Mouse (Mus musculus) thymus, adult 2 months (tissue): ENCODE measurements around the gene Prdm16. TPM values are rescaled to one million over a fixed set of nuclear protein-coding genes. Genes with fewer than 3 reads are reported as not detected.

Experiments
- DNase-seq: peaks from one replicate; pipeline ENCODE4 v3.0.0; 2021
- H3K27ac ChIP-seq: fragments of 200-500 bp; 2 replicates; pipeline ENCODE4 v1.5.1; 2012; ENCODE audit warnings: low read length, control low read depth; ENCODE audit not compliant: control insufficient read depth, insufficient read depth
- H3K27me3 ChIP-seq: fragments of 200-500 bp; 2 replicates; pipeline ENCODE4 v1.6.1; 2012; ENCODE audit warnings: mild to moderate bottlenecking, low read length, moderate library complexity, mixed read lengths; ENCODE audit not compliant: control insufficient read depth, insufficient read depth
- H3K36me3 ChIP-seq: fragments of 200-500 bp; 2 replicates; pipeline ENCODE4 v1.6.1; 2012; ENCODE audit warnings: mild to moderate bottlenecking, low read length, moderate library complexity; ENCODE audit not compliant: control insufficient read depth, insufficient read depth
- H3K4me1 ChIP-seq: fragments of 200-500 bp; replicated peaks from 2 replicates; pipeline ENCODE4 v1.6.1; 2012; ENCODE audit warnings: low read length; ENCODE audit not compliant: control insufficient read depth, insufficient read depth
- H3K4me3 ChIP-seq: fragments of 200-500 bp; 2 replicates; pipeline ENCODE4 v1.5.1; 2012; ENCODE audit warnings: mild to moderate bottlenecking, low read length, control low read depth, moderate library complexity; ENCODE audit not compliant: control insufficient read depth, insufficient read depth
- CTCF ChIP-seq: fragments of 200-500 bp; IDR thresholded peaks from 2 replicates; pipeline ENCODE4 v1.5.1; 2012; ENCODE audit warnings: mild to moderate bottlenecking, control low read depth, low read length, moderate library complexity, borderline replicate concordance; ENCODE audit not compliant: control insufficient read depth, poor library complexity, insufficient read depth; ENCODE audit errors: extremely low read depth
- POLR2A ChIP-seq: fragments of 200-500 bp; IDR thresholded peaks from 2 replicates; pipeline ENCODE4 v1.6.1; 2012; ENCODE audit warnings: mild to moderate bottlenecking, low read length, control low read depth, moderate library complexity; ENCODE audit not compliant: control insufficient read depth, poor library complexity, insufficient read depth; ENCODE audit errors: extremely low read depth
- WGBS: fragments of 180-500 bp; shearing (Covaris S2); methylation state at CpG from one replicate; pipeline ENCODE4 v1.1.7; 2018; 5-methylcytosine and 5-hydroxymethylcytosine counted together
- polyA plus RNA-seq: library from polyadenylated mRNA; depleted of rRNA; stranded (reverse); fragments of >200 nt; gene quantifications from 2 replicates; pipeline ENCODE4 v1.2.3, GENCODE M21; 2012

The Prdm16 gene
- polyA plus RNA-seq, 1 experiment, result 4.5 TPM

DNA sequence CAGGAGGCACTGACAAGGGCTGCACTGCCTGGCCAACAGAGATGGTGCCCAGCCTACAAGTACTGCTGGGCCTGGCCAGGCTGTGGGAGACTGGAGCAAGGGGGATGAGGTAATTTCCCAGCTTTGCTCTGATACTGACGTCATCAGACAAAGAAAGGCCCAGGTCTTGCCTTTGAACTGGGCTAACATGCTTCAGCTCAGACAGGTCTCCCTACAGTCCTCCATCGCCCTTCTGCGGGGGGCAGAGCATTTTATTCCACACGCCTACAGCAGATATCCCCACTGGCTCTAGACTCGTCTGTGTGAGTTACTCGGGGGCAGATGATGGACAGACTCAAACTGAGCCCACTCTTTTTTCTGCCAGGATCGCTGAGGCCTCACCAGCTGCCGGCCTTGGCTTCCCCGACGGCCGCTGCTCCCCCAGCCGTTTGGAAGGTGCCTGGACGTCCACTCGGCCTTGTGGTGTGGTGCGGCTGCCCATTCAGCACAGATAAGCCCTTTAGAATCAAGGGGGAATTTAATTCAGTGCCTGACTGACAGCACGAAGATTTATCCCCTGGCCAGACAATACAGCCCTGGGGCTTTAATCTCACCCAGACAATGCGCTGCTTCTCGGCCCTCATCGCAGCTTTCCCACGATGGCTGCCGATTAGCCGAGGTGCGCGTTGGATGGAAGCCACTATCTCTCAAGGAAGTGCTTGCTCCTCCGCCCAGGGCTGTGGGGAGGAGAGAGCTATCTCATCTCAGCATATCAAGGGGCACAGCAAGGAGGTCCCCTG lies 32.8 kb downstream of the Prdm16 start:
- no peaks in the 10 kb centered on the region for H3K27me3 ChIP-seq
- no peaks in the 10 kb centered on the region for H3K36me3 ChIP-seq
- TF ChIP-seq POLR2A, result no peak
- no peak for TF ChIP-seq CTCF
- H3K4me3 ChIP-seq, result no peak overlapping the region
- no peaks in the 10 kb centered on the region for H3K4me1 ChIP-seq
- H3K27ac ChIP-seq, result no peak overlapping the region
- WGBS, result 92% methylated on average over 25 of the region's 25 CpGs
- no peak for DNase-seq

DNA sequence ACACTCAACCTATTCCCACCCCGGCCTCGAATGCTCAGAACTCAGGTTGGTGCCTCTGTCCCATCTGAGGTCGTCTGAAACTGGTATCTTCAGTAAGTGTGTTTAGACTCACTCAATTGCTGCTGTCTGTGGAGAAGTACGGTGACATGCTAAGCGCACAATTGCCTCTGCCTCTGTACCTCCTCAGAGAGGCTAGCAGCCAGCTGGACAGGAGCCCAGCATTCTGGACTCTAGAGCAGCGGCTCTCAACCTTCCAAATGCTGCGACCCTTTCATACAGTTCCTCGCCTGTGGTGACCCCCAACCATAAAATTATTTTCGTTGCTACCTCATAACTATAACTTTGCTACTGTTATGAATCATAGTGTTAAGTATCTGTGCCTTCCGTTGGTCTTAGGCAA lies 34.3 kb downstream of the Prdm16 start:
- Histone ChIP-seq H3K27me3 (no peaks in the 10 kb centered on the region), H3K27ac (no peak overlapping the region), H3K4me3 (no peak overlapping the region), H3K4me1 (no peaks in the 10 kb centered on the region), H3K36me3 (no peaks in the 10 kb centered on the region)
- no peak for TF ChIP-seq POLR2A
- TF ChIP-seq CTCF, result no peak
- DNase-seq, result no peak
- WGBS, result 89% methylated on average over 10 of the region's 10 CpGs

DNA sequence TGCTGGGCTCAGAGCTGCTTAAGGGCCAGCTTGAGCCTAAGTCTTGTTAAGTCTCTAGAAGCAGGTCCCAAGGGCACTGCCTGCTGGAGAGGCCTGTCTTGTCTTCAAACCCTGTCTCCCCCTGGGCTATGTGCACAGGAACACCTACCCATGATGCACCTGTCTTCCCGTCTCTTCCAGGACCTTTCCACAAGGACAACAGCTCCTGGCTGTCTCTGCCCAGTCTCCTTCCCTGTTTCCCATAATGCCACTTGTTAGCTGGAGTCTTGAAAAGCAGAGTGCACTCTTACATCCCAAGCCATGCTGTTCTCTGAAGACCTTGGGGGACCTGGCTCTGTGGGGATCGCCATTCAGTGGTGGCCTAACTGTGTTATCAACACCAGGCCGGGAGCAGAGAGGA lies 35.7 kb downstream of the Prdm16 start:
- TF ChIP-seq CTCF (no peak), POLR2A (no peak)
- Histone ChIP-seq H3K27me3 (no peaks in the 10 kb centered on the region), H3K27ac (no peak overlapping the region), H3K4me3 (no peak overlapping the region), H3K36me3 (no peaks in the 10 kb centered on the region), H3K4me1 (no peaks in the 10 kb centered on the region)
- WGBS, result 97% methylated on average over 3 of the region's 3 CpGs
- no peak for DNase-seq

DNA sequence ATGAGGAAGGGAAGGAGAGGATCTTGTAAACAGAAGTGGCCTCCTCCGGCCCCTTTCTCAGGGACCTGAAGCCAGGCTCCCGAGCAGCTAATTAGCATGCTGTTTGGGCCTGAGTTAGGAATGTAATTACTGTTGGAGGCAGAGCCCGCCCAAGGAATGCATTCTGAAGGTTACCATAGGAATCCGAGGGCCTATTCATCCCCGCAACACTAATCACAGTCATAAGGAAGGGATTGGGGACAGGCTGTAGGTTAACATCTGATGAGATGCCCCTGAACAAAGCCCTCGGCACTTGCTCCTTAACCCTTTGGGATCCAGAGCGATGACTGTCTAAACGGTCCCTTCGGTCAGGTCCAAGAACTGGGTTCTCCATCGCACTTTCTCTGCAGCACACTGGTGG lies 36.7 kb downstream of the Prdm16 start:
- H3K4me3 ChIP-seq, result no peak overlapping the region
- TF ChIP-seq POLR2A (no peak), CTCF (no peak)
- no peaks in the 10 kb centered on the region for H3K27me3 ChIP-seq
- WGBS, result 91% methylated on average over 10 of the region's 10 CpGs
- H3K36me3 ChIP-seq, result no peaks in the 10 kb centered on the region
- no peak overlapping the region for H3K27ac ChIP-seq
- H3K4me1 ChIP-seq, result no peaks in the 10 kb centered on the region
- no peak for DNase-seq

DNA sequence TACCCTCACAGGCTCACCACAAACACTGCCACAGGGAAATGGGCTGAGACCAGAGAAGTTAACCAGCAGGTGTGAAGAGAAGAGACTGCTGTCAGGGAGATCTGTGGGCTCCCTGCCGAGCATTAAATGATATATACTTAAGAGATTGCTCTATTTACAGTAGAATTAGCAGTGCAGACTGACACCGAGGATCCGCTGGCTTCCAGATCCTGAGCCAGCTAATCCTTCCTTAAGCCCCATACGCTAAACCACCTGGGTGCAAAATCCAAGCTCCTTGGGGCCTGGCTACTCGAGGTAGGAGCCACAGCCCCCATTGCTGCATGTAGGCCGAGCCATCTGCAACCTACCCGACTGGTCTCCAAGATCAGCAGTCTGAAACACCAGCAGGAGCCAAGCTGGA lies 38.3 kb downstream of the Prdm16 start:
- TF ChIP-seq CTCF, result no peak
- TF ChIP-seq POLR2A, result no peak
- WGBS, result 86% methylated on average over 7 of the region's 7 CpGs
- no peak overlapping the region for H3K4me3 ChIP-seq
- no peak overlapping the region for H3K27ac ChIP-seq
- DNase-seq, result no peak
- no peaks in the 10 kb centered on the region for H3K36me3 ChIP-seq
- no peaks in the 10 kb centered on the region for H3K4me1 ChIP-seq
- no peaks in the 10 kb centered on the region for H3K27me3 ChIP-seq

DNA sequence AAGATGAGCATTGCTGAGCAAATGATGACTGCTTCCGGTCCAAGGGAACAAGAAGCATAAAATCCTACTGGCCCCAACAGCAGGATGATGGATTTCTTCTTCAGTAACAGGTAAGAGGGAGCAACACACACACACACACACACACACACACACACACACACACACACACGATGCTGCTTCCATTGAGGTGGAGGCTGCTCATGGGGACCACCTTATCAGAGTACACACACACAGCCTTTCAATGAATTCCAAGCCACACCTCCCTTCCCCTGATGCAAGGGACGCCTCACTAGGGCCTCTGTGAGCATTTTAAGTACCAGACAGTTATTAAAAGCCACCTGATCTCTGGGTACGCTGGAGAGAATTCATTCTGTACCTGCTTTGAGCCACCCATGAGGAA lies 39.9 kb downstream of the Prdm16 start:
- DNase-seq, result no peak
- H3K4me1 ChIP-seq, result no peaks in the 10 kb centered on the region
- H3K4me3 ChIP-seq, result no peak overlapping the region
- 78% methylated on average over 4 of the region's 4 CpGs for WGBS
- TF ChIP-seq POLR2A (no peak), CTCF (no peak)
- no peaks in the 10 kb centered on the region for H3K27me3 ChIP-seq
- no peaks in the 10 kb centered on the region for H3K36me3 ChIP-seq
- H3K27ac ChIP-seq, result no peak overlapping the region
